Mouse (Mus musculus): Measurements from ENCODE around the gene E330017A01Rik. TPM values are rescaled to one million over a fixed set of nuclear protein-coding genes. Genes with fewer than 3 reads are reported as not detected.

The E330017A01Rik gene
- polyA plus RNA-seq, 1 experiment from 2014 or later = not detected

Other genes starting within 250 kb of the E330017A01Rik start
- 4.9 and 5.4 TPM in 2 replicates for gene Dcbld2, start 230.3 kb downstream of the E330017A01Rik start, polyA plus RNA-seq (2015; fragmentation: Nextera tagmentation; extraction: Ambion mirVana)
- 17.7 TPM in 2 replicates for gene St3gal6, start 114.5 kb downstream of the E330017A01Rik start, polyA plus RNA-seq (2015; fragmentation: Nextera tagmentation; extraction: Ambion mirVana)
- gene Gm813, start 21.8 kb downstream of the E330017A01Rik start, polyA plus RNA-seq (2015; fragmentation: Nextera tagmentation; extraction: Ambion mirVana) = not detected in 2 replicates
- gene Cpox, start 31.6 kb upstream of the E330017A01Rik start, polyA plus RNA-seq (2015; fragmentation: Nextera tagmentation; extraction: Ambion mirVana) = 14.5 and 16.3 TPM in 2 replicates
- gene Gpr15, start 80.3 kb upstream of the E330017A01Rik start, polyA plus RNA-seq (2015; fragmentation: Nextera tagmentation; extraction: Ambion mirVana) = 0.12 TPM in 1 of 2 replicates, not detected in the other
- 157 and 169 TPM in 2 replicates for gene Cldnd1, start 89.2 kb upstream of the E330017A01Rik start, polyA plus RNA-seq (2015; fragmentation: Nextera tagmentation; extraction: Ambion mirVana)
- not detected in 2 replicates for gene Olfr172, start 124.4 kb upstream of the E330017A01Rik start, polyA plus RNA-seq (2015; fragmentation: Nextera tagmentation; extraction: Ambion mirVana)
- gene Olfr173, start 161.5 kb upstream of the E330017A01Rik start, polyA plus RNA-seq (2015; fragmentation: Nextera tagmentation; extraction: Ambion mirVana) = not detected in 2 replicates
- gene Olfr175-ps1, start 188.0 kb upstream of the E330017A01Rik start, polyA plus RNA-seq (2015; fragmentation: Nextera tagmentation; extraction: Ambion mirVana) = not detected in 2 replicates
- not detected in 2 replicates for gene Olfr177, start 236.0 kb upstream of the E330017A01Rik start, polyA plus RNA-seq (2015; fragmentation: Nextera tagmentation; extraction: Ambion mirVana)

Data from hindbrain, embryonic 16.5 days (tissue).